Comparison of ENCODE assay signal across 8 mouse cellular contexts in the genomic region with DNA sequence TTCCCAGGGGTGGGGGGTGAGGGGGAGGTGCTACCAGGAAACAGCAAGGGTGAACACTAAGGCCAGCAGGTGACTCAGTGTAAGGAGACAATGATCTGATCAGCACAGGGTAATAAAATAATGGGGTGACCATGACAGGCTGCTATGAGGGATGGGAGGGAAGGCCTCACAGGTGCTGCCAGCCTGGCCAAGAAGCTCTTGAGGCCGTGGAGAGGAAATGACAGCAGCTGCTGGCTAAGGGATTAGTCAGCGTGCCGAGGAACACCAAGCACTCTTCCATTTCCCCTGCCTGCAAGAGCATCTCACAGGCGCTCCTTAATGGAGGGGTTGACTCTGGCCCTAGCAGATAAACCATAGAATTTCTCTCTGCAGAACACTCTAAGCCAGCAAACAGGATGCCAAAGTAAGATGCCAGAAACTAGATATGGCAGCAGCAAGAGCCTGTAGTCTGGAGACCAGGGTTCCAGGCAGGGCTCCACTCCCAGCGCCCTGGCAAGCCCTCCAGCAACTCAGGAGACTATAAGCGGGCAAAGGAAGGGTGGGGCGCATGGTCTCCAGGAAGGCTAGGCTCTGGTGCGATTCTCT. TPM values are rescaled to one million over a fixed set of nuclear protein-coding genes. Genes with fewer than 3 reads are reported as not detected.
DNase-seq lines count a peak whose midpoint lies in the region; ATAC-seq and TF ChIP-seq lines count a peak whose summit lies in the region.
"Had no signal": no experiment of that assay in that cellular context is flagged by ENCODE, and none has a peak within 500 bp of the region (broad histone marks: within the 10 kb centered on the region; RNA-seq: fewer than 3 reads in every experiment).

No protein-coding gene starts in this region.

- no peaks in the 10 kb centered on the region for H3K9me3 ChIP-seq in liver, postnatal 0 days (ENCODE audit: low read length)

- TF ChIP-seq CTCF in liver, postnatal 0 days (IDR thresholded peaks at IDR 0.05; ENCODE audit: low read depth): no peak

- H3K36me3 ChIP-seq in liver, postnatal 0 days (replicated peaks; ENCODE audit: insufficient read depth, low read length): no peaks in the 10 kb centered on the region

- H3K4me2 ChIP-seq in liver, postnatal 0 days (ENCODE audit: low read depth, low read length): no peak overlapping the region

- no peaks in the 10 kb centered on the region for H3K27me3 ChIP-seq in liver, postnatal 0 days (ENCODE audit: insufficient read depth, low read length)

- 44% methylated on average over 8 of the region's 8 CpGs for WGBS in liver, postnatal 0 days (ENCODE audit: insufficient replicate concordance)

- H3K27ac ChIP-seq in liver, postnatal 0 days (ENCODE audit: low read depth): no peak overlapping the region; the same call in 1 of the 2 replicates
- H3K27ac ChIP-seq: macrophage had no signal

- 0 out of 2 replicates have a peak, but pooled peaks have one; percentile 27 for ATAC-seq in liver, postnatal 0 days
- peak; percentile 55 to 71 for ATAC-seq in hematopoietic stem cell, adult 5-6 weeks (replicated peaks in 1 of 2; ENCODE audit: insufficient read depth in 1 of 2, low FRiP score in 2 of 2, low TSS enrichment in 1 of 2, low read depth in 1 of 2, poor library complexity in 2 of 2, severe bottlenecking in 2 of 2)

- TF ChIP-seq EP300 in liver, postnatal 0 days (IDR thresholded peaks at IDR 0.05; ENCODE audit: low read depth): no peak

- no peak for DNase-seq in liver, postnatal 0 days
- DNase-seq in liver: no peak
- DNase-seq in cerebellum, adult 9-10 months: peak; percentile 72
- peak; percentile 34 to 70 for DNase-seq in lung, postnatal 4 days
- DNase-seq in embryo, embryonic 11 days: no peak
- no peak for DNase-seq in thymus, postnatal 14 days

- H3K9ac ChIP-seq in liver, postnatal 0 days (replicated peaks): no peak overlapping the region

- no peak overlapping the region for H3K4me3 ChIP-seq in liver, postnatal 0 days (ENCODE audit: low read depth, low read length)

- H3K4me1 ChIP-seq in liver, postnatal 0 days (ENCODE audit: insufficient read depth): no peaks in the 10 kb centered on the region

RNA-seq across cellular contexts. Expression of a gene that starts 58.9 kb away (rescaled TPM):
- 5.3 and 5.6 TPM in 2 replicates for polyA plus RNA-seq in liver, postnatal 0 days (2015; fragmentation: Nextera tagmentation; extraction: Ambion mirVana)
- 4.6 and 5.2 TPM in 2 replicates for total RNA-seq in hematopoietic stem cell, adult 5-6 weeks (2017)

Comparison
In these comparisons a context has a peak if more than half of its experiments do, and no peak if none do; other contexts are left out.
1. DNase-seq: peak in cerebellum, adult 9-10 months (single experiment) and lung, postnatal 4 days (2 of 2); none in liver, postnatal 0 days (single experiment), liver (single experiment), embryo, embryonic 11 days (single experiment) and thymus, postnatal 14 days (single experiment).